Mouse (Mus musculus): Measurements from ENCODE around the gene Cldn11. TPM values are rescaled to one million over a fixed set of nuclear protein-coding genes. Genes with fewer than 3 reads are reported as not detected.

Gene Cldn11
- 0.35 and 0.67 TPM in 2 replicates for polyA plus RNA-seq (2015; fragmentation: Nextera tagmentation; extraction: Ambion mirVana)

DNA sequence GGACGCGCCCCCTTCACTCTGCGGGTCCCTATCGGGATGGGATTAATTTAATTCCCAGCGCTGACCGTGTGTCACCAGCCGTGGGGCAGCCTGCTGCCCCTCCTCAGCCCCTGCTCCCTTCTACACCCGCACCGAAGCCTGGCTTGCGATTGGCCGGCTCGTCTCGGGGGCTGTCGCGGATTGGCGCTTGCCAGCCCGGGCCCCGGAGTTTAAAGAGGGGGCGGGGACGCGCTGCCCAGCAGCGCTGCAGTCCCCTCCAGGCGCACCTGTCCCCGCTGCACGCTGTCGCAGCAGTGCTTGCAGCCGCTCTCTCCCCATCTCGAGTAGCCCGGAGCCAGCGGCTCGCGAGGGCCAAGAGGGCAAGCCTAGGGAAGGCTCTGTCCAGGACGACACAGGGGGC, at the start of gene Cldn11:
Gene Cldn11, plus strand, starts transcription at position 215 of the 400 bp plus-strand sequence.

Other genes starting within 250 kb of the Cldn11 start
- gene Phc3, start 180.5 kb upstream of the Cldn11 start, polyA plus RNA-seq (2015; fragmentation: Nextera tagmentation; extraction: Ambion mirVana): 3.7 and 3.9 TPM in 2 replicates
- 5.5 and 6.5 TPM in 2 replicates for gene Prkci, start 154.2 kb upstream of the Cldn11 start, polyA plus RNA-seq (2015; fragmentation: Nextera tagmentation; extraction: Ambion mirVana)
- gene Skil, start 54.9 kb upstream of the Cldn11 start, polyA plus RNA-seq (2015; fragmentation: Nextera tagmentation; extraction: Ambion mirVana): 6.3 and 8.4 TPM in 2 replicates
- 0.06 and 0.08 TPM in 2 replicates for gene Slc7a14, start 160.5 kb downstream of the Cldn11 start, polyA plus RNA-seq (2015; fragmentation: Nextera tagmentation; extraction: Ambion mirVana)